ENCODE assay signal across 24 mouse cellular contexts in the genomic region with DNA sequence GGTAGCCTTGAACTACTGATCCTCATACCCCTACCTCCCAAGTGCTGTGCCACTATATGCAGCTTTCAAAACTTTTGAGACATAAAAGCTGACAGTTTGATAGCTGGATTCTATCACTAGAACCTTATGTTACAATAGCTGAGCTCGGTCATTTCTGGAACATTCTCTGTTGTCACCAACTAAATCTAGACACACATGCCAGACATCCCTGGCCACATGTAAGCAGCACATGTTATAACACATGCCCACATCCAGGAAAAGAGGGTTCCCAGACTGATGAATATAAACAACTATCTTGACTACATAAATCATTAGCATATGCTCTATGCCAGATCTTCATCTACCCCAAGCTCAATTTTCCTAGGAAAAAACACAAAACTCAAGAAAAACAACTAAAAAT.
"Had no signal": no experiment of that assay in that cellular context is flagged by ENCODE, and none has a peak within 500 bp of the region (broad histone marks: within the 10 kb centered on the region; RNA-seq: fewer than 3 reads in every experiment).

No protein-coding gene starts in this region.

- H3K9ac ChIP-seq: limb, embryonic 12.5 days; limb, embryonic 15.5 days; liver, embryonic 14.5 days; liver, postnatal 0 days; lung, embryonic 14.5 days; midbrain, embryonic 12.5 days; midbrain, embryonic 15.5 days; neural tube, embryonic 12.5 days; neural tube, embryonic 15.5 days had no signal

- DNase-seq: kidney, adult 18-20 months; kidney, adult 9 months; kidney, postnatal 14 days; kidney, postnatal 4 days; left cerebral cortex, postnatal 4 days; liver, postnatal 0 days; lung, embryonic 14.5 days; right cerebral cortex, adult 18-20 months; right cerebral cortex, postnatal 14 days; right cerebral cortex, postnatal 4 days; thymus, adult 2 months; thymus, postnatal 14 days; thymus, postnatal 4 days had no signal

- H3K27ac ChIP-seq: limb, embryonic 12.5 days; liver, embryonic 14.5 days; macrophage; midbrain, embryonic 12.5 days; midbrain, embryonic 15.5 days; neural tube, embryonic 12.5 days; neural tube, embryonic 15.5 days; stomach, postnatal 0 days had no signal

- H3K36me3 ChIP-seq: limb, embryonic 12.5 days; limb, embryonic 15.5 days; midbrain, embryonic 12.5 days; midbrain, embryonic 15.5 days; neural tube, embryonic 12.5 days had no signal

- H3K9me3 ChIP-seq: limb, embryonic 12.5 days; limb, embryonic 15.5 days; midbrain, embryonic 12.5 days; midbrain, embryonic 15.5 days; neural tube, embryonic 12.5 days; neural tube, embryonic 15.5 days had no signal

- H3K4me3 ChIP-seq: limb, embryonic 12.5 days; limb, embryonic 15.5 days; midbrain, embryonic 12.5 days; midbrain, embryonic 15.5 days; neural tube, embryonic 12.5 days; neural tube, embryonic 15.5 days had no signal

- H3K4me1 ChIP-seq: limb, embryonic 12.5 days; limb, embryonic 15.5 days; midbrain, embryonic 12.5 days; midbrain, embryonic 15.5 days; neural tube, embryonic 12.5 days; neural tube, embryonic 15.5 days had no signal

- H3K27me3 ChIP-seq: limb, embryonic 12.5 days; limb, embryonic 15.5 days; midbrain, embryonic 12.5 days; midbrain, embryonic 15.5 days; neural tube, embryonic 12.5 days; neural tube, embryonic 15.5 days had no signal

- H3K4me2 ChIP-seq: limb, embryonic 12.5 days; limb, embryonic 15.5 days; liver, embryonic 11.5 days; lung, embryonic 14.5 days; midbrain, embryonic 12.5 days; midbrain, embryonic 15.5 days; neural tube, embryonic 12.5 days; neural tube, embryonic 15.5 days had no signal

- ATAC-seq: liver, postnatal 0 days; lung, postnatal 0 days; midbrain, embryonic 15.5 days had no signal
